Mouse (Mus musculus) liver, adult 2 months (tissue): Measurements from ENCODE around the gene Ninj2. TPM values are rescaled to one million over a fixed set of nuclear protein-coding genes. Genes with fewer than 3 reads are reported as not detected.

Experiments used
- DNase-seq: peaks from one replicate; pipeline ENCODE4 v3.0.0-alpha.2; 2011; ENCODE audit warnings: low read depth, low spot score; ENCODE audit errors: extremely low read depth
- H3K27ac ChIP-seq: fragments of 200-500 bp; replicated peaks from 2 replicates; pipeline ENCODE4 v1.5.1; 2012; ENCODE audit warnings: low read depth, mild to moderate bottlenecking, control low read depth, inconsistent platforms, low read length; ENCODE audit not compliant: insufficient read depth
- H3K27me3 ChIP-seq: fragments of 200-500 bp; 2 replicates; pipeline ENCODE4 v1.6.1; 2012; ENCODE audit warnings: mild to moderate bottlenecking, moderate library complexity, low read length, inconsistent platforms; ENCODE audit not compliant: control insufficient read depth, insufficient read depth
- H3K36me3 ChIP-seq: fragments of 200-500 bp; 2 replicates; pipeline ENCODE4 v1.6.1; 2012; ENCODE audit warnings: low read length, inconsistent platforms; ENCODE audit not compliant: control insufficient read depth, insufficient read depth
- H3K4me1 ChIP-seq: fragments of 200-500 bp; 2 replicates; pipeline ENCODE4 v1.6.1; 2011; ENCODE audit warnings: low read length; ENCODE audit not compliant: control insufficient read depth, insufficient read depth
- H3K4me3 ChIP-seq: fragments of 200-500 bp; 2 replicates; pipeline ENCODE4 v1.5.1; 2011; ENCODE audit warnings: low read depth, mild to moderate bottlenecking, control low read depth, low read length, moderate library complexity; ENCODE audit not compliant: insufficient read depth
- H3K79me2 ChIP-seq: fragments of 200-500 bp; 2 replicates; pipeline ENCODE4 v1.6.1; 2012; ENCODE audit warnings: inconsistent platforms, mild to moderate bottlenecking, low read length, moderate library complexity; ENCODE audit not compliant: control insufficient read depth, insufficient read depth
- H3K9ac ChIP-seq: fragments of 200-500 bp; 2 replicates; pipeline ENCODE4 v1.6.1; 2012; ENCODE audit warnings: low read depth, mild to moderate bottlenecking, control low read depth, inconsistent platforms, low read length
- CTCF ChIP-seq: fragments of 200-500 bp; IDR thresholded peaks from 2 replicates; pipeline ENCODE4 v1.5.1; 2011; ENCODE audit warnings: low read depth, low read length, control low read depth
- POLR2A ChIP-seq: fragments of 200-500 bp; IDR thresholded peaks from 2 replicates; pipeline ENCODE4 v1.6.1; 2011; ENCODE audit warnings: low read length, control low read depth; ENCODE audit not compliant: insufficient read depth; ENCODE audit errors: extremely low read depth
- WGBS: fragments of 180-500 bp; shearing (Covaris S2); methylation state at CpG from one replicate; pipeline ENCODE4 v1.1.7; 2018; 5-methylcytosine and 5-hydroxymethylcytosine counted together
- polyA plus RNA-seq: library from polyadenylated mRNA; depleted of rRNA; stranded (reverse); fragments of >200 nt; gene quantifications from 2 replicates; pipeline ENCODE4 v1.2.3, GENCODE M21; 2012
- total RNA-seq: library from RNA; depleted of rRNA; stranded (reverse); fragments of >200 nt; gene quantifications from 2 replicates; pipeline ENCODE4 v1.2.3, GENCODE M21; 2014

Gene Ninj2
- total and polyA plus RNA-seq, 2 experiments, result not detected

DNA sequence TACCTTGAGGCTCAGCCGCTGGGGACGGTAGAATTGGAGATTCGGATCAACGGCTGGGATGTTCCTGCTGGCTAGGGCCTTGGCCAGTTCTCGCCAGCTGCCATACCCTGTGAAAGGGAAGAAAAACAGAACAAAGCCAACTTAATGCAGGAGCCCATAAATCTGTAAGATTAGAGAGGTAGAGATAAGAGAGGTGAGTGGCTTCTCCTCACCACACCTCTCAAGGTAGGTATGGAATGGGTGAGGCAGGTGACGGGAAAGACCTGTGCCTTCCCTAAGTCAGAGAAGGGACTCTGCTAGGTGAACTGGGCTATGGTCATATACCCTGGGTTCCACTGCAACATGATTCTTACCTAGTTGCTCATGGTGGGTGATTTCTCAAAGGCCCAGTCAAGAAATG is 139.7 kb downstream of the Ninj2 start:
- no peaks in the 10 kb centered on the region for H3K27me3 ChIP-seq
- peaks cover 1% of the 10 kb centered on the region; the same call in 1 of the 2 replicates for H3K4me1 ChIP-seq
- no peak overlapping the region for H3K27ac ChIP-seq
- 95% methylated on average over 6 of the region's 6 CpGs for WGBS
- no peak overlapping the region for H3K9ac ChIP-seq
- H3K36me3 ChIP-seq, result no peaks in the 10 kb centered on the region
- H3K79me2 ChIP-seq, result no peaks in the 10 kb centered on the region
- no peak for TF ChIP-seq CTCF
- TF ChIP-seq POLR2A, result no peak
- no peak for DNase-seq
- no peak overlapping the region for H3K4me3 ChIP-seq

DNA sequence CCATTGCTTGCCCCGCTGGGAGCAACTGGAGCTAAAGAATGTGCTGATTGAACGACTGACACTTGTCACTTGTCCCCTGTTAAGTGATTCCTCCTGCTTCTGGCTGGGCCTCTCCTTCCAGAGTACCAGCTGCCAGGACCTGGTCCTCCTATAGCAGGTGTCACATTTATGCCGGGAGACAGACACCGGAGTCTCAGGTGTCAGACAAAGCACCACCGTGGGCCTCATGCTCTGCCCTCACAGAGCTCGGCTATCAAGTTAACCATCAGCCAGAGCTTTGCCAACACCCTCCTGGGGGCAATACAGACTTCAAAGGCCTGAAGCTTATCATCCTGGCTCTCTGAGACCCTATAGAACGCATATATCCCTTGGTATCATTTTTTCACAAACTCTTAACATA is 142.7 kb downstream of the Ninj2 start:
- Histone ChIP-seq H3K36me3 (no peaks in the 10 kb centered on the region), H3K79me2 (no peaks in the 10 kb centered on the region), H3K4me3 (no peak overlapping the region), H3K27me3 (no peaks in the 10 kb centered on the region), H3K27ac (no peak overlapping the region), H3K9ac (no peak overlapping the region), H3K4me1 (peaks cover 1% of the 10 kb centered on the region; the same call in 1 of the 2 replicates)
- 26% methylated on average over 7 of the region's 7 CpGs for WGBS
- no peak for TF ChIP-seq CTCF
- no peak for TF ChIP-seq POLR2A
- DNase-seq, result no peak

GRCm38 (mm10) chr6:120240461-120240860 is 147.3 kb downstream of the Ninj2 start:
- Histone ChIP-seq H3K9ac (no peak overlapping the region), H3K27ac (no peak overlapping the region), H3K36me3 (no peaks in the 10 kb centered on the region), H3K79me2 (no peaks in the 10 kb centered on the region), H3K27me3 (no peaks in the 10 kb centered on the region), H3K4me1 (peaks cover 8% of the 10 kb centered on the region), H3K4me3 (no peak overlapping the region)
- DNase-seq, result no peak
- WGBS, result 76% methylated on average over 5 of the region's 5 CpGs
- TF ChIP-seq POLR2A, result no peak
- no peak for TF ChIP-seq CTCF

- Histone ChIP-seq H3K36me3 (no peaks in the 10 kb centered on the region), H3K27ac (no peak overlapping the region), H3K4me3 (no peak overlapping the region), H3K79me2 (no peaks in the 10 kb centered on the region), H3K9ac (no peak overlapping the region), H3K4me1 (peaks cover 7% of the 10 kb centered on the region), H3K27me3 (no peaks in the 10 kb centered on the region)
- TF ChIP-seq CTCF (no peak), POLR2A (no peak)
- DNase-seq, result no peak
- WGBS, result 94% methylated on average over 12 of the region's 12 CpGs
These were observed 148.3 kb downstream of the Ninj2 start for GRCm38 (mm10) chr6:120241453-120241852.

DNA sequence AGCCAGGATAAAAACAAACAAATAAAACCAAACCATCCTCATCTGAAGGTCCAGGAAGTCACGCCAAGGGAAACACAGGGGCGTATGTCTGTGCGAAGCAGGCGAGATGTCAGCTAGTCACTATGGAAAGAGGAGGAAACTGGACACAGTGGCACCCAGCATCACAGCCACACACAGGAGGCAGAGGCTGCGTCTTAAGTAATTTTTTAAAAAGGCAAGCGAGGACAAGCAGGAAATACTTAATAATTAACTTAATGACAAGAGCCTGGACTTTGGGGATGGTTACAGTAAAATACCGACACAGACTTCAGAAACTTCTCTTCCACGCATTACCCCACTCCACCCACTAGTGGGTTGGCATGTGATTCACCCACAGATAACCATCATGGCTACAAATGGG is 149.4 kb downstream of the Ninj2 start:
- H3K36me3 ChIP-seq, result no peaks in the 10 kb centered on the region
- TF ChIP-seq POLR2A (no peak), CTCF (no peak)
- peaks cover 7% of the 10 kb centered on the region for H3K4me1 ChIP-seq
- no peak overlapping the region for H3K27ac ChIP-seq
- no peaks in the 10 kb centered on the region for H3K27me3 ChIP-seq
- no peak overlapping the region for H3K9ac ChIP-seq
- WGBS, result 38% methylated on average over 8 of the region's 8 CpGs
- DNase-seq, result peak; percentile 39
- no peak overlapping the region for H3K4me3 ChIP-seq
- no peaks in the 10 kb centered on the region for H3K79me2 ChIP-seq

GRCm38 (mm10) chr6:120243250-120243649 is 150.1 kb downstream of the Ninj2 start:
- H3K4me3 ChIP-seq, result no peak overlapping the region
- no peaks in the 10 kb centered on the region for H3K79me2 ChIP-seq
- peak; percentile 48 for DNase-seq
- TF ChIP-seq CTCF (no peak), POLR2A (no peak)
- H3K9ac ChIP-seq, result no peak overlapping the region
- WGBS, result 65% methylated on average over 8 of the region's 8 CpGs
- H3K27me3 ChIP-seq, result no peaks in the 10 kb centered on the region
- H3K4me1 ChIP-seq, result peaks cover 7% of the 10 kb centered on the region
- H3K27ac ChIP-seq, result no peak overlapping the region
- no peaks in the 10 kb centered on the region for H3K36me3 ChIP-seq
